Mouse (Mus musculus) large intestine, adult 2 months (tissue): ENCODE data around the gene Cir1. TPM values are rescaled to one million over a fixed set of nuclear protein-coding genes. Genes with fewer than 3 reads are reported as not detected.

ENCODE experiments used
- DNase-seq: peaks from one replicate; pipeline ENCODE4 v3.0.0-alpha.2; 2012; ENCODE audit warnings: low read depth, low spot score
- WGBS: fragments of 180-500 bp; shearing (Covaris S2); methylation state at CpG from one replicate; pipeline ENCODE4 v1.1.7; 2018; 5-methylcytosine and 5-hydroxymethylcytosine counted together
- polyA plus RNA-seq: library from polyadenylated mRNA; depleted of rRNA; stranded (reverse); fragments of >200 nt; gene quantifications from 2 replicates; pipeline ENCODE4 v1.2.3, GENCODE M21; 2012; rRNA removed

The Cir1 gene
- polyA plus RNA-seq, 1 experiment = 1.8 TPM

- DNase-seq = no peak
- WGBS = 83% methylated on average over 4 of the region's 4 CpGs
Observed at GRCm38 (mm10) chr2:73248701-73249100, 63.8 kb downstream of the Cir1 start.

- DNase-seq = no peak
- WGBS = 78% methylated on average over 4 of the region's 4 CpGs
Observed at GRCm38 (mm10) chr2:73241299-73241698, 71.2 kb downstream of the Cir1 start.

Other genes with a start within 250 kb of the Cir1 start
- gene Ola1, start 93.8 kb downstream of the Cir1 start, polyA plus RNA-seq = 9.5 and 14.0 TPM in 2 replicates
- 0.29 TPM in 1 of 2 replicates, not detected in the other for gene Sp9, start 40.8 kb downstream of the Cir1 start, polyA plus RNA-seq
- 3.3 and 3.8 TPM in 2 replicates for gene Scrn3, start 100 bp downstream of the Cir1 start, polyA plus RNA-seq
- 3.1 and 10.6 TPM in 2 replicates for gene Gpr155, start 73.9 kb upstream of the Cir1 start, polyA plus RNA-seq
- 10.3 and 12.2 TPM in 2 replicates for gene Wipf1, start 217.0 kb upstream of the Cir1 start, polyA plus RNA-seq